Mouse (Mus musculus): ENCODE measurements around the gene Pnrc1. TPM values are rescaled to one million over a fixed set of nuclear protein-coding genes. Genes with fewer than 3 reads are reported as not detected.

The Pnrc1 gene
- polyA plus RNA-seq, 1 experiment from 2014 or later: 57.7 TPM

GRCm38 (mm10) chr4:33261311-33261753, 28.6 kb downstream of the Pnrc1 start:
- H3K9me3 ChIP-seq: no peaks in the 10 kb centered on the region
- no peaks in the 10 kb centered on the region for H3K27me3 ChIP-seq
- H3K27ac ChIP-seq (replicated peaks): no peak overlapping the region
- H3K9ac ChIP-seq: no peak overlapping the region
- 52% methylated on average over 7 of the region's 7 CpGs for WGBS
- no peak overlapping the region for H3K4me3 ChIP-seq
- H3K4me2 ChIP-seq: 0 out of 2 replicates have a peak overlapping the region, but pooled peaks have one; percentile 13
- no peaks in the 10 kb centered on the region for H3K36me3 ChIP-seq
- peak; percentile 48; the same call in 1 of the 2 replicates for ATAC-seq (ENCODE audit: low FRiP score, low read depth)
- 0 out of 2 replicates have a peak, but pooled peaks cover 3% of the 10 kb centered on the region for H3K4me1 ChIP-seq (replicated peaks)

GRCm38 (mm10) chr4:33260311-33260710, 29.7 kb downstream of the Pnrc1 start:
- Histone ChIP-seq H3K4me2 (no peak overlapping the region), H3K9ac (no peak overlapping the region), H3K27me3 (no peaks in the 10 kb centered on the region), H3K4me1 (replicated peaks) (0 out of 2 replicates have a peak, but pooled peaks cover 3% of the 10 kb centered on the region), H3K27ac (replicated peaks) (no peak overlapping the region), H3K9me3 (no peaks in the 10 kb centered on the region), H3K36me3 (no peaks in the 10 kb centered on the region), H3K4me3 (no peak overlapping the region)
- no peak for ATAC-seq (ENCODE audit: low FRiP score, low read depth)

- Histone ChIP-seq H3K9me3 (no peaks in the 10 kb centered on the region), H3K27me3 (no peaks in the 10 kb centered on the region), H3K36me3 (no peaks in the 10 kb centered on the region), H3K27ac (replicated peaks) (no peak overlapping the region), H3K4me1 (replicated peaks) (0 out of 2 replicates have a peak, but pooled peaks cover 3% of the 10 kb centered on the region), H3K4me2 (no peak overlapping the region), H3K4me3 (no peak overlapping the region), H3K9ac (no peak overlapping the region)
- 80% methylated on average over 11 of the region's 11 CpGs for WGBS
- no peak for ATAC-seq (ENCODE audit: low FRiP score, low read depth)
Measured at GRCm38 (mm10) chr4:33257263-33257964, 32.5 kb downstream of the Pnrc1 start.

- H3K4me2 ChIP-seq: no peak overlapping the region
- WGBS: 43% methylated on average over 4 of the region's 4 CpGs
- no peak overlapping the region for H3K9ac ChIP-seq
- no peak for ATAC-seq (ENCODE audit: low FRiP score, low read depth)
- H3K4me1 ChIP-seq (replicated peaks): 0 out of 2 replicates have a peak, but pooled peaks cover under 1% of the 10 kb centered on the region
- H3K36me3 ChIP-seq: no peaks in the 10 kb centered on the region
- H3K9me3 ChIP-seq: no peaks in the 10 kb centered on the region
- no peak overlapping the region for H3K27ac ChIP-seq (replicated peaks)
- no peaks in the 10 kb centered on the region for H3K27me3 ChIP-seq
- no peak overlapping the region for H3K4me3 ChIP-seq
Measured at GRCm38 (mm10) chr4:33254706-33255105, 35.3 kb downstream of the Pnrc1 start.

GRCm38 (mm10) chr4:33250867-33251266, 39.1 kb downstream of the Pnrc1 start:
- no peak overlapping the region for H3K27ac ChIP-seq (replicated peaks)
- H3K4me2 ChIP-seq: no peak overlapping the region
- H3K4me3 ChIP-seq: no peak overlapping the region
- no peak for ATAC-seq (ENCODE audit: low FRiP score, low read depth)
- peaks cover 1% of the 10 kb centered on the region for H3K36me3 ChIP-seq
- peaks cover 19% of the 10 kb centered on the region for H3K4me1 ChIP-seq (replicated peaks)
- no peaks in the 10 kb centered on the region for H3K9me3 ChIP-seq
- H3K9ac ChIP-seq: no peak overlapping the region
- H3K27me3 ChIP-seq: no peaks in the 10 kb centered on the region
- WGBS: 83% methylated on average over 2 of the region's 2 CpGs

GRCm38 (mm10) chr4:33249716-33250230, 40.2 kb downstream of the Pnrc1 start:
- Histone ChIP-seq H3K9ac (no peak overlapping the region), H3K36me3 (peaks cover 12% of the 10 kb centered on the region), H3K4me2 (no peak overlapping the region), H3K27me3 (no peaks in the 10 kb centered on the region), H3K4me1 (replicated peaks) (peaks cover 30% of the 10 kb centered on the region), H3K9me3 (no peaks in the 10 kb centered on the region), H3K4me3 (no peak overlapping the region), H3K27ac (replicated peaks) (peak overlapping the region; percentile 99; the same call in 1 of the 2 replicates)
- ATAC-seq (ENCODE audit: low FRiP score, low read depth): no peak
- 42% methylated on average over 1 of the region's 1 CpGs for WGBS

- Histone ChIP-seq H3K9ac (peak overlapping the region; percentile 53), H3K36me3 (peaks cover 19% of the 10 kb centered on the region), H3K27me3 (no peaks in the 10 kb centered on the region), H3K4me1 (replicated peaks) (peaks cover 30% of the 10 kb centered on the region), H3K4me3 (peak overlapping the region; percentile 81), H3K4me2 (peak overlapping the region; percentile 66), H3K27ac (replicated peaks) (peak overlapping the region; percentile 99), H3K9me3 (no peaks in the 10 kb centered on the region)
- no peak for ATAC-seq (ENCODE audit: low FRiP score, low read depth)
- WGBS: under 1% methylated on average over 4 of the region's 4 CpGs
Measured at GRCm38 (mm10) chr4:33248915-33249314, 41.0 kb downstream of the Pnrc1 start.

GRCm38 (mm10) chr4:33248062-33248889, 41.7 kb downstream of the Pnrc1 start:
- Histone ChIP-seq H3K4me3 (peak overlapping the region; percentile 81), H3K9ac (peak overlapping the region; percentile 80), H3K27me3 (no peaks in the 10 kb centered on the region), H3K4me2 (peak overlapping the region; percentile 66), H3K27ac (replicated peaks) (peak overlapping the region; percentile 99), H3K4me1 (replicated peaks) (peaks cover 30% of the 10 kb centered on the region), H3K9me3 (no peaks in the 10 kb centered on the region), H3K36me3 (peaks cover 25% of the 10 kb centered on the region)
- ATAC-seq (ENCODE audit: low FRiP score, low read depth): peak; percentile 94
- WGBS: under 1% methylated on average over 73 of the region's 88 CpGs

- H3K4me2 ChIP-seq: peak overlapping the region; percentile 66
- H3K27me3 ChIP-seq: no peaks in the 10 kb centered on the region
- H3K27ac ChIP-seq (replicated peaks): peak overlapping the region; percentile 99
- peaks cover 30% of the 10 kb centered on the region for H3K4me1 ChIP-seq (replicated peaks)
- H3K36me3 ChIP-seq: peaks cover 26% of the 10 kb centered on the region
- H3K4me3 ChIP-seq: peak overlapping the region; percentile 81
- WGBS: under 1% methylated on average over 47 of the region's 60 CpGs
- H3K9ac ChIP-seq: peak overlapping the region; percentile 80
- peak; percentile 95 for ATAC-seq (ENCODE audit: low FRiP score, low read depth)
- no peaks in the 10 kb centered on the region for H3K9me3 ChIP-seq
Measured at GRCm38 (mm10) chr4:33247479-33248053, 42.4 kb downstream of the Pnrc1 start.

GRCm38 (mm10) chr4:33245853-33246395, 44.0 kb downstream of the Pnrc1 start:
- H3K36me3 ChIP-seq: peaks cover 26% of the 10 kb centered on the region
- H3K4me3 ChIP-seq: no peak overlapping the region
- H3K9me3 ChIP-seq: no peaks in the 10 kb centered on the region
- H3K27me3 ChIP-seq: no peaks in the 10 kb centered on the region
- 90% methylated on average over 14 of the region's 14 CpGs for WGBS
- peaks cover 30% of the 10 kb centered on the region for H3K4me1 ChIP-seq (replicated peaks)
- peak overlapping the region; percentile 66 for H3K4me2 ChIP-seq
- ATAC-seq (ENCODE audit: low FRiP score, low read depth): no peak
- H3K27ac ChIP-seq (replicated peaks): no peak overlapping the region
- H3K9ac ChIP-seq: no peak overlapping the region

GRCm38 (mm10) chr4:33243921-33244320, 46.0 kb downstream of the Pnrc1 start:
- Histone ChIP-seq H3K9me3 (no peaks in the 10 kb centered on the region), H3K9ac (no peak overlapping the region), H3K4me3 (no peak overlapping the region), H3K4me2 (no peak overlapping the region), H3K27me3 (no peaks in the 10 kb centered on the region), H3K27ac (replicated peaks) (no peak overlapping the region), H3K4me1 (replicated peaks) (peaks cover 22% of the 10 kb centered on the region), H3K36me3 (peaks cover 26% of the 10 kb centered on the region)
- no peak for ATAC-seq (ENCODE audit: low FRiP score, low read depth)
- 85% methylated on average over 4 of the region's 4 CpGs for WGBS
